Comparison of ENCODE assay signal across 30 mouse cellular contexts in genomic region chr4:89279641-89280040, GRCm38 (mm10). TPM values are rescaled to one million over a fixed set of nuclear protein-coding genes. Genes with fewer than 3 reads are reported as not detected.
"Had no signal": no experiment of that assay in that cellular context is flagged by ENCODE, and none has a peak within 500 bp of the region (broad histone marks: within the 10 kb centered on the region; RNA-seq: fewer than 3 reads in every experiment).

No protein-coding gene starts in this region.

- H3K27ac ChIP-seq: heart, adult 2 months; heart, embryonic 13.5 days; heart, embryonic 15.5 days; hindbrain, embryonic 10.5 days; hindbrain, embryonic 12.5 days; hindbrain, embryonic 14.5 days; intestine, embryonic 15.5 days; layer of hippocampus, adult 2 months; left cerebral cortex, adult 2 months; limb, embryonic 10.5 days; limb, embryonic 12.5 days had no signal

- H3K9me3 ChIP-seq: heart, embryonic 13.5 days; heart, embryonic 15.5 days; hindbrain, embryonic 10.5 days; hindbrain, embryonic 12.5 days; intestine, embryonic 15.5 days; limb, embryonic 10.5 days; limb, embryonic 12.5 days had no signal

- H3K9ac ChIP-seq: heart, embryonic 13.5 days; heart, embryonic 15.5 days; hindbrain, embryonic 12.5 days; hindbrain, embryonic 14.5 days; intestine, embryonic 15.5 days; limb, embryonic 12.5 days had no signal

- H3K36me3 ChIP-seq: heart, embryonic 13.5 days; heart, embryonic 15.5 days; hindbrain, embryonic 10.5 days; hindbrain, embryonic 12.5 days; intestine, embryonic 15.5 days; limb, embryonic 10.5 days; limb, embryonic 12.5 days had no signal

- H3K4me2 ChIP-seq: heart, embryonic 11.5 days; heart, embryonic 13.5 days; heart, embryonic 15.5 days; hindbrain, embryonic 12.5 days; hindbrain, embryonic 14.5 days; intestine, embryonic 15.5 days; limb, embryonic 12.5 days; liver, embryonic 11.5 days had no signal

- H3K4me3 ChIP-seq: heart, adult 2 months; heart, embryonic 13.5 days; heart, embryonic 15.5 days; hindbrain, embryonic 10.5 days; hindbrain, embryonic 12.5 days; intestine, embryonic 15.5 days; layer of hippocampus, adult 2 months; left cerebral cortex, adult 2 months; limb, embryonic 10.5 days; limb, embryonic 12.5 days had no signal

- H3K4me1 ChIP-seq: intestine, embryonic 15.5 days had no signal

- DNase-seq: gastrocnemius, postnatal 14 days; gastrocnemius, postnatal 36 days; heart, adult 11 months; heart, adult 2 months; heart, postnatal 4 days; kidney, adult 18-20 months; kidney, adult 8-10 months; kidney, postnatal 10 days; kidney, postnatal 25 days; kidney, postnatal 4 days; liver had no signal

- ATAC-seq: hindbrain, embryonic 16.5 days; inflammation-experienced regulatory T-cells, adult 6 months; intestine, embryonic 15.5 days; intestine, postnatal 0 days had no signal

RNA-seq across cellular contexts. Expression of gene Cdkn2a, which starts 14.8 kb away (rescaled TPM):
- total RNA-seq: gastrocnemius, postnatal 14 days; gastrocnemius, postnatal 36 days; heart, adult 2 months; heart, postnatal 25 days; layer of hippocampus, adult 2 months; left cerebral cortex, adult 2 months had no signal
- polyA plus RNA-seq: heart, embryonic 11.5 days; heart, embryonic 13.5 days; heart, embryonic 15.5 days; heart, postnatal 0 days; hindbrain, embryonic 10.5 days; hindbrain, embryonic 12.5 days; hindbrain, embryonic 14.5 days; hindbrain, embryonic 16.5 days; intestine, embryonic 15.5 days; intestine, postnatal 0 days; kidney, embryonic 14.5 days; kidney, embryonic 16.5 days; limb, embryonic 10.5 days; limb, embryonic 12.5 days; liver, embryonic 11.5 days had no signal
